Mouse (Mus musculus) layer of hippocampus, adult 2 months (tissue): ENCODE measurements around the gene Rps13. TPM values are rescaled to one million over a fixed set of nuclear protein-coding genes. Genes with fewer than 3 reads are reported as not detected.

Source experiments
- DNase-seq, 2 experiments: peaks; one replicate each; pipeline ENCODE4 v3.0.0; 2022; ENCODE audit warnings: low spot score in 2 of 2
- H3K27ac ChIP-seq: fragments of 200-600 bp; 2 replicates; pipeline ENCODE4 v1.8.1; 2022
- H3K4me3 ChIP-seq: fragments of 200-600 bp; 2 replicates; pipeline ENCODE4 v1.8.1; 2022; ENCODE audit warnings: mild to moderate bottlenecking
- CTCF ChIP-seq: fragments of 200-600 bp; conservative IDR thresholded peaks from 2 replicates; pipeline ENCODE4 v1.8.1; 2022; ENCODE audit warnings: antibody characterized with exemption, mild to moderate bottlenecking, moderate library complexity
- total RNA-seq, 2 experiments: library from RNA; stranded (reverse); gene quantifications; 2 replicates each; pipeline ENCODE4 v1.2.3; 2021

The Rps13 gene
- total RNA-seq, 2 experiments from 2014 or later = 242 to 244 TPM

GRCm38 (mm10) chr7:116307871-116308631, 25.9 kb downstream of the Rps13 start, which contains the start of gene Plekha7:
Gene Plekha7 (minus strand): TSS chr7:116308376.
- DNase-seq = no peak
- no peak for TF ChIP-seq CTCF
- Histone ChIP-seq H3K4me3 (peak within 1 kb of the TSS; percentile 59), H3K27ac (peak within 1 kb of the TSS; percentile 32; the same call in 1 of the 2 replicates)

DNA sequence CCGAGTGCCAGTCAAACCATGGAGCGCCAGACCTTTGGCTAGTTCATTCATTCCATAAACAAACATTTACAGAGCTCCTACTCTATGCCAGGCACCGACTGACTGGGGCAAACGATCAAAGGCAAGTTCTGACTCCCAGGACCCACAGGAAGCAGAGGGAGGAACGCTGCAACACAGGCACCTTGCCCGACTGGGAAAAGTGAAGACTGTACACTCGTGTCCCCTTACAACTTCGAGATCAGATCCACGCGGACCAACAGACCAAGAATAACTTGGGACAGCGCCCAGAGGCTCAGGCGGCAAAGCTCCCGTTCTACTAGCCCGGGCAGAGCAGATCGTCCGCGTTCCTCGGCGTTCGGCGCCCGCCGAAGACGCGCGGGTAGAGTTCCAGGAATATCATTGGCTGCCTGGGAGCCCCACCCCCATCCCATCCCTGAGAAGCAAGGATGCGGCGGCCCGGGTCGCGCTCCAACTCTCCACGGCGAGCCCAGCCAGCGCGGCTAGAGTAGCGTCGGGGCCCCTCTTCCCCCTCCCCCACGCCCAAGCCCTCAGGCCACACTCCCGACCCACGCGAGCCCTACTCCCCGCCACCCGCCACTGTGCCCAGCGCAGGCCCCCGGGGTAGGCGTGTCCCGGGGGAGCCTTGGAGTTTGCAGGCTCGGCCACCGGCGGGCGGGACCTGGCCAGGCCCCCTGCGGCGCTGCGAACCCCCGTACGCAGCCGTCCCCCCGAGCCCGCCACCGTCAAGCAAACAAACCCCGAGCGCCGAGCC, 26.7 kb downstream of the Rps13 start:
- peak overlapping the region; percentile 32; the same call in 1 of the 2 replicates for H3K27ac ChIP-seq
- peak; percentile 23 to 27 for DNase-seq
- TF ChIP-seq CTCF = no peak
- peak overlapping the region; percentile 59 for H3K4me3 ChIP-seq

DNA sequence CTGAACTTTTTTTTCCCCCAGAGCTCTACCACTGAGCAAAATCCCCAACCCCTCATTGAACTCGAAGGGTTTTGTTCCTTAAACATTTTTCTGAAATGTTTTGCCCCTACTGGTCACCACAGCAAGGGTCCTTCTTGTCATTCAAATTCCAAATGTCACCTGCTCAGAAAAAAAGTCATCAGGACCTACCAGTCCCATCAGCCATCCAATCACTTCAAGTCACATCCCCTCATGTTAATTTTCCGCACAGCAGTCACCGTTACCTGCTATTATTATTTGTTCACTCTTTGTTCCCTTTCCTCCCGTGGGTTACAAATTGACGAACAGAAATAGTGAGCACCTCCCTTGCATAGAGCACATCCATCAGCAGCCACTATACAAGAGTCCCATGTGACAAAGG, 27.4 kb downstream of the Rps13 start:
- no peak overlapping the region for H3K27ac ChIP-seq
- H3K4me3 ChIP-seq = peak overlapping the region; percentile 59; the same call in 1 of the 2 replicates
- DNase-seq = no peak
- TF ChIP-seq CTCF = no peak

DNA sequence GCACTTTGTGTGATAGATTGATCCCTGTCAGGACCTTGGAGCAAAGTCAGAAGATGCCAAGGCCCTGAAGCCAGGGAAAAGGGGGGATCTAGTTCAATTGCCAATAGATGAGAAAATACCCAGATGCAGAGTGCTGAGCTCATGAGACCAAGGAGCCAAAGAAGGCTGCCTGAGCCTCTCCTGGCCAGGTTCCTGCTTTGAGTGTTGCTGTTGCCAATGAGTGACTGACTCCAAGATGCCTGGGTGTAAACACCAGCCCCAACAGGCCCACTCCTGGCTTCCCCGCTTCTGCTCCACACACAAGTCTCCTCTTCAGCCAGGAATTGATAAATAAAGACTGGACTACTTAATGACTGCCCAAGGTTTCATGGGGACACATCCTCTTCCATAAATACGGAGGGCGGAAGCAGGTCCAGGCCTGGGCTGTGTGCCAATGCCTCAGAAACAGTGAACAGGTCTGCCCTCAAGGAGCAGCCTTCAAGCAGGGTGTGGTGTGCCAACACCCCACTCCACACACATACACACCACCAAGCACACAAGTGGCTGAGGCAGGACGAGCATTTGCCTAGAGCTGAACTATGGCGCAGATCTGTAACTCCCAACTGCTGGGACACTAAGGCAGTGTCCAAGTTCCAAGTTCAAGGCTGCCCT, 32.2 kb downstream of the Rps13 start:
- no peak overlapping the region for H3K27ac ChIP-seq
- DNase-seq = no peak
- TF ChIP-seq CTCF = no peak
- H3K4me3 ChIP-seq = no peak overlapping the region

DNA sequence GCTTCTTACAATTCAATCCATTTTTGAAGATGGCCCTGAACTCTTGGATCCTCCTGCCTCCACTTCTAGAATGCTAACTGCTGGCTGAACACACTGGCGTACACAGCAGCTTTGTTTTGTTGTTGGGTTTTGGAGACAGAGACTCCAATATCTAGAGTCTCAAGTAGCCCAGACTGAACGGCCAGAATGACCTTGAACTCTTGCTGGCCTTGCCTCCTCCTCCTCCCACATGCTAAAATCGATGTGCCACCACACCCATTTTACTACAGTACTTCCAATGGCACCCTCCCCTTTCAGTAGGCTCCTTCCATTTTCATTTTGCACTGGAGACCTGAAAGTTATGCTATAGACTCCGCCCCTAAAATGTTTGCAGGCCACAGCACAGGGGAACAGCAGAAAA, 32.9 kb downstream of the Rps13 start:
- Histone ChIP-seq H3K27ac (no peak overlapping the region), H3K4me3 (no peak overlapping the region)
- DNase-seq = no peak
- no peak for TF ChIP-seq CTCF

DNA sequence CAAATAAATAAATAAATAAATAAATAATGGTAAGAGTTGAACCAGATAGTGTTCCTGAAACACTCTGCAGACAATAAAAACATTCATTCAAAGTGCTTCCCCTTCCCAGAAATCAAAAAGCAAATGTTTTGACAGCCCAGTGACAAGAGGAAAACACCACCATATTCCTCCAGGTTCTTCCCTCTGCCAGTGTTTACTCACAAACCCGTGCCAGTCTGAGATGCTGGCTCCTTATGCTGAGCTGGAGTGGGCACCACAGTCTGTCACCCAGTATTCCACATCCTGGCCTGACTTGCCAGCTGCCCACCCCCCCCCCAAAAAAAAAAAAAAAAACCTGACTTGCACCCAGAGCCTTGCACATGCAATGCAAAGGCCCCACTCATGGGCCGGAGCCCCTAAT, 35.1 kb downstream of the Rps13 start:
- DNase-seq = no peak
- H3K4me3 ChIP-seq = no peak overlapping the region
- no peak for TF ChIP-seq CTCF
- no peak overlapping the region for H3K27ac ChIP-seq

- TF ChIP-seq CTCF = no peak
- no peak overlapping the region for H3K27ac ChIP-seq
- no peak overlapping the region for H3K4me3 ChIP-seq
- DNase-seq = no peak
Observed at GRCm38 (mm10) chr7:116298389-116298788, 35.6 kb downstream of the Rps13 start.

GRCm38 (mm10) chr7:116294961-116295360, 39.0 kb downstream of the Rps13 start:
- TF ChIP-seq CTCF = no peak
- H3K27ac ChIP-seq = no peak overlapping the region
- no peak overlapping the region for H3K4me3 ChIP-seq
- no peak for DNase-seq

DNA sequence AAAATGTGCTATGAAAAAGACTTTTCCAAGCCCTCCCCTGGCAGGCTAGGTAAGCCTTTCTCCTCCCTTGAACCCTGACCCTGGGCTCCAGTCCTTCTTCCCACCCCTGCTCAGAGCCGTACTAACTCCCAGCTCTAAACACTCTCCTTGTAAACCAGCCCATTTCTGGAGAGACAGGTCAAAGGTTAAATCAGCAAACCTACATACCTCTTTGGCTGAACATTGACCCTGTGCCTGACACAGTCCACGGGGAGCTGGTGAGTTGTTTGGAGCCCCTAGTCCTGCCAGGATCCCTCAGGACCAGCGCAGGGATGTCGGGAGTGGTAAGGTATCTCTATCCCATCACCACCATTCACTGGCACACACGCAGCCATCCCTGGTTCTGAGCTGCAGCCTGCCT, 41.6 kb downstream of the Rps13 start:
- TF ChIP-seq CTCF = no peak
- DNase-seq = no peak

GRCm38 (mm10) chr7:116290559-116290958, 43.4 kb downstream of the Rps13 start:
- H3K4me3 ChIP-seq = no peak overlapping the region
- no peak overlapping the region for H3K27ac ChIP-seq
- no peak for DNase-seq
- no peak for TF ChIP-seq CTCF

More for the DNA sequence above, 41.6 kb downstream of the Rps13 start:
- Histone ChIP-seq H3K4me3 (no peak overlapping the region), H3K27ac (no peak overlapping the region)

- H3K27ac ChIP-seq = no peak overlapping the region
- no peak for TF ChIP-seq CTCF
- DNase-seq = no peak
- H3K4me3 ChIP-seq = no peak overlapping the region
Observed at GRCm38 (mm10) chr7:116288996-116289395, 45.0 kb downstream of the Rps13 start.

- TF ChIP-seq CTCF = no peak
- no peak for DNase-seq
- Histone ChIP-seq H3K4me3 (no peak overlapping the region), H3K27ac (no peak overlapping the region)
Observed at GRCm38 (mm10) chr7:116287959-116288358, 46.0 kb downstream of the Rps13 start.
